Mouse (Mus musculus) heart, adult 2 months (tissue): ENCODE data around the gene Pafah1b3.

Source experiments
- CTCF ChIP-seq: fragments of 200-600 bp; IDR thresholded peaks from 2 replicates; pipeline ENCODE4 v1.8.1; 2022; ENCODE audit warnings: antibody characterized with exemption, mild to moderate bottlenecking, moderate library complexity
- EP300 ChIP-seq: fragments of 200-500 bp; IDR thresholded peaks from 2 replicates; pipeline ENCODE4 v1.6.1; 2011; ENCODE audit warnings: low read depth, low read length, control low read depth; ENCODE audit not compliant: insufficient read depth
- POLR2A ChIP-seq: fragments of 200-500 bp; IDR thresholded peaks from 2 replicates; pipeline ENCODE4 v1.6.1; 2011; ENCODE audit warnings: mild to moderate bottlenecking, low read depth, low read length, control low read depth; ENCODE audit not compliant: insufficient read depth

DNA sequence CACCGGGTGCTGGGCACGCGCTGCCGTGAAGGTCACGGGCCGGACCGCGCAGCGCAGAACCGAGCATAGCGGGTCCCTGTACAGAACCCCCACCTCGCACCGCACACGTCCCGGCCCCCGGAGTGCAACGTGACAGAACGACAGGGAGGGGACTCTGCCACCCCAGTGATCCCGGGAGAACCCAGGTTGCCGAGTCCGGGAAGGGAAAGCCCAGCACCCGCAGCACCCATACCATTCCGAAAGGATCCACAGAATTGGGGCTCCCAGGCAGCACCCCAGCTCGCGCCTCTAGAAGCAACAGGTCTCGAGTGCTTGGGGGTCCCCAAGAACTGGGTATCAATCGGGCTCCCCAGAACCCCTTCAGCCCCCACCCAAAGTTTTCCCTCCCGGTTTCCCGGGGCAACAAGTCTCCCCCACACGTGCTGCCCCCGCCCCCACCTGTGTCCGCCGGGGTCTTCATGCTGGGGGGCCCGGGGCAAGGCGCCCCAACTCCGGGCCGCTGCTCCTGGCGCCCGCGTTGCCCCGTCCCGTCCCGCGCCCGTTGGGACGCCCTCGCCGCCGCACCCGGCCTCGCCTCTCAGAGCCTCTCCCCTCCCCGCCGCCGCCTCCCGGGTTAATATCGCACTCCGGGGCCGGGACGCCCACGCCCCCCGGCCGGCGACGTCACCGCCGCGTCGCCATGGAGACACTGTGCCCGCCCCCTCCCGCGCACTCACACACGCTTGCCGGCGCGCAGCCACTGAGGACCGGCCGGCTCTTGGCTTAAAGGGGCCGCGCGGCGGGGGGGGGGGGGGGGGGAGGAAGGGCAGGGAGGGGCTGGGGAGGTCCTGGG lies 47.4 kb downstream of the Pafah1b3 start, which contains the start of gene Erf:
- TF ChIP-seq POLR2A (peak; percentile 73), CTCF (no peak), EP300 (no peak)
